Mouse (Mus musculus) olfactory bulb, adult 2 months (tissue): ENCODE data around the gene Pim3. TPM values are rescaled to one million over a fixed set of nuclear protein-coding genes. Genes with fewer than 3 reads are reported as not detected.

Experiments
- H3K27ac ChIP-seq: fragments of 200-500 bp; 2 replicates; pipeline ENCODE4 v1.5.1; 2012; ENCODE audit warnings: low read depth, low read length; ENCODE audit not compliant: insufficient read depth
- H3K4me1 ChIP-seq: fragments of 200-500 bp; 2 replicates; pipeline ENCODE4 v1.6.1; 2012; ENCODE audit warnings: low read length; ENCODE audit not compliant: control insufficient read depth, insufficient read depth
- H3K4me3 ChIP-seq: fragments of 200-500 bp; 2 replicates; pipeline ENCODE4 v1.5.1; 2012; ENCODE audit warnings: mild to moderate bottlenecking, low read depth, low read length, moderate library complexity; ENCODE audit not compliant: insufficient read depth
- CTCF ChIP-seq: fragments of 200-500 bp; IDR thresholded peaks from 2 replicates; pipeline ENCODE4 v1.5.1; 2012; ENCODE audit warnings: low read depth, mild to moderate bottlenecking, low read length, moderate library complexity; ENCODE audit not compliant: insufficient read depth
- POLR2A ChIP-seq: fragments of 200-500 bp; IDR thresholded peaks from 2 replicates; pipeline ENCODE4 v1.6.1; 2012; ENCODE audit warnings: mild to moderate bottlenecking, low read depth, low read length, moderate library complexity; ENCODE audit not compliant: insufficient read depth
- WGBS: fragments of 180-500 bp; shearing (Covaris S2); methylation state at CpG from one replicate; pipeline ENCODE4 v1.1.7; 2018; 5-methylcytosine and 5-hydroxymethylcytosine counted together
- polyA plus RNA-seq: library from polyadenylated mRNA; stranded (reverse); fragments of >200 nt; gene quantifications from 2 replicates; pipeline ENCODE4 v1.2.4, GENCODE M21; 2012; ENCODE audit warnings: low replicate concordance; ENCODE audit not compliant: missing spikeins, insufficient read depth, insufficient read length

Pim3 gene
- polyA plus RNA-seq, 1 experiment: not detected

DNA sequence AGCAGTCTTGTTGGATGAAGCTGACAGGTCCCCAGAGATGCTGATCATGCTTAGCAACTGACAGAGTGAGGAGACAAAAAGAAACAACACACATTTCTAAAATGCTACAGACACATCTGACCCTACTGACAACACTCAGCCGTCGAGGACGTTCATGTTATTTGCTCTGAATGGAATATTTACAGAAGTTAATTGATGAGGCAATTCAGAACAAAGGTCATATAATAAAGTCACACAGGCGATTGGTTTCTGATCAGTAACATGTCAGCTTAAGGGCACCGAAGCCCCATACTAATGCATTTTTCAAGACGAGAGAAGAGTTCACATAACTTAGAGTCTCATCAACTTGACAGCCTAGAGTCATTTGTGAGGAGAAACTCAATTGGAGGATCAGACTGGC is 33.9 kb downstream of the Pim3 start:
- peaks cover 5% of the 10 kb centered on the region for H3K4me1 ChIP-seq
- no peak overlapping the region for H3K4me3 ChIP-seq
- no peak overlapping the region for H3K27ac ChIP-seq
- 88% methylated on average over 6 of the region's 6 CpGs for WGBS
- TF ChIP-seq POLR2A (no peak), CTCF (no peak)

DNA sequence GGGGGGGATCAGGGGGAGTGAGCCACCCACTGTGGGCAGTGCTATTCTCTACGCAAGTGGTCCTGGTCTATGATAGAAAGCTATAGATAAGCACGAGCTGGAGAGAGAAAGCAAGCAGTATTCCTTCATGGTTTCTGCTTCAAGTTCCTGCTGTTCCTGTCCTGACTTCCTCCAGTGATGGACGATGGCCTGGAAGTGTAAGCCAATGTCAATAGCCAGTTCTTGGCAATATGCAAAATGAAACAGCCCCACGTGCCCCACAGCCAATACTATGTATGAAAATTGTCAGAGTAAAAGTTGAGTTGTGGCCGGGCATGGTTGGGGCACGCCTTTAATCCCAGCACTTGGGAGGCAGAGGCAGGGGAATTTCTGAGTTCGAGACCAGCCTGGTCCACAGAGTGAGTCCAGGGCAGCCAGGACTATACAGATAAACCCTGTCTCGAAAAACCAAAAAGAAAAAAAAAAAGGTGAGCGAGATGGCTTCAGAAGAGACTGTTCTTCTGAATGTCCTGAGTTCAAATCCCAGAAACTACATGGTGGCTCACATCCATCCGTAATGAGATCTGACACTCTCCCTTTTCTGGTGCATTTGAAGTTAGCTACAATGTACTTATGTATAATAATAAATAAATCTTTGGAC is 34.5 kb downstream of the Pim3 start:
- 91% methylated on average over 10 of the region's 10 CpGs for WGBS
- Histone ChIP-seq H3K4me1 (no peaks in the 10 kb centered on the region), H3K4me3 (no peak overlapping the region), H3K27ac (no peak overlapping the region)
- TF ChIP-seq POLR2A: no peak
- no peak for TF ChIP-seq CTCF

DNA sequence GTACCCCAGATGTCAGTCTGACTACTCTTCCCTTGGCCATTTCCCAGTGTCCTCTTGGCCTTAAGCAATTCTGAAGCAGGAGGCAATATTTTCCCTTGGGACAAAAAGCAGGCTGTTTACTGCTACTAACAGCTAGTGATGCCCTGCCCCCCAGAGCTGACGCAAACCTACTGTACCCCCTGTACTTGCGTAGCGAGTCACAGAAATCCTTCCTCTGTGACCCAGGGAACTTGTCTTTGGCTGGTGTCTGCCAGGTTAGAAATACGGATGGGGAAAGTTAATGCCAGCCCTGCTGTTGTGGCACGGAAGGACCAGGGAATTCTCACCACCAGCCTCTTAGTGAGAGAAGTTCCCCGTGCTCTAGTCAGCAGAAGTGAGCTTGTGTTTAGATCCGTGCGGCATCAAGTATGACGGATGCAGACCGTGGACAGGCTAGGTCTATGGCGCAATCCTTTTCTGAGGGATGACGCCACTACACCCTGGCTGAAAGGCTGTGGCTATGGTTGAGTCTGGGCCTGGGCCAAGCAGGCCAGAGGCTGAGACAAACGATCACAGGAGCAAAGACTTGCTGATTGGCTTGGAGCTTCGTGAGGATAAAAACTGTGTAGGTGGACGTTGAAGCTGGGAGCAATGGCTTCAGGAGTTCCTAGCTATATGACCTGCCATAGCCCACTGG is 40.4 kb downstream of the Pim3 start:
- no peaks in the 10 kb centered on the region for H3K4me1 ChIP-seq
- H3K27ac ChIP-seq: no peak overlapping the region
- 90% methylated on average over 15 of the region's 15 CpGs for WGBS
- no peak overlapping the region for H3K4me3 ChIP-seq
- TF ChIP-seq CTCF: no peak
- TF ChIP-seq POLR2A: no peak

DNA sequence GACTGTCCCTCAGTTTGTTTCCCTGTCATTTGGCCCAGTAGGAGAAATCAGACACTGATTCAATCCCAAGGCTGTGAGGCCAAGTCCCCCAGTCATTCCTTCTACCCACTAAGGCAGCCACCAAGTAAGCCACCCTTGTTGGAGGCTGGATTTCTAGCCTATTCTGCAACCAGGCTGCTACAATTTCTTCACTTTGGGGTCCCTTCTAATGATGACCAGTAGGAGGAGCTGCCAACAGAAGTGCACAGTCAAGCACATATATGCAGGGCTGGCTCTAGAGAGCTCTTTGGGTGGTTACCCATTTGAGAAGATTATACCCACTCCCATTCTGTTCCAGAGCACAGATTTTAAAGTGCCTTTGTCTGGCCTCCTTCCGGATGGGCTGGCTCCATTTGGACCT is 41.1 kb downstream of the Pim3 start:
- 93% methylated on average over 1 of the region's 1 CpGs for WGBS
- no peak for TF ChIP-seq POLR2A
- TF ChIP-seq CTCF: no peak
- H3K27ac ChIP-seq: no peak overlapping the region
- H3K4me1 ChIP-seq: no peaks in the 10 kb centered on the region
- H3K4me3 ChIP-seq: no peak overlapping the region

DNA sequence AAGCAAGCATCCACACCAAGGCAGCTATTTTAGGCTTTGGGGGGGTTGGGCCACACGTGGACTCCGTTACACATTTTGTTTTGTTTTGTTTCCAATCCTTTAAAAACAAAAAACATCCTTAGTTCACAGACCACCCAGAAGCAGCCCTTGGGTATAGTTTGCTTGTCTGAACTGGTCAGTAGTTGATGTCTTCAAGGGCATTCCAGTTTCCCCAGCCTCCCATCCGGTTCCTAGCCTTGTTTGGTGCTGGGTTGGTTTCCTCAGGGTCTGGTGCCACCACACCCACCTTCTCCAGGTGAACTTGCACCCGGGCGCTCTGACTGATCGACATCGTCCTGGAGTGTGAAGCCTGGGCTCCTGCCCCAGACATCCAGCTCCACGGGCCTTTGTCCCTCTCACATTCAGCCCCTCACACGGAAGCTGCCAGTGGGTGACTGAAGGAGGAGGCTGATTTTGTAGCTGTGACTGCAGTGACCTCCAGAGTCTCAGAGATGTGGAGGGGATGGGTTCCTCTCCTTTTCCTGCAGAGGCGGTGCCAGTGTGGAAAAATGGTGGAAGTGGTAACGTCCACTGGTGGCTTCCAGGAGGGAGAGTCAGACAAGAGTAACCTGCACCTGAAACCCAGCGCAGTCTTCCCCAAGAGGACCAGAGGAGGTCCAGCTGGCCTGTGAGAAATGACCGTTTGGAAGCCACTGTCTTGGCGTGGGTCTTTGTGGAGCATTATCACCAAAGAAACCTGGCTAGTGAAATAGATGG is 42.2 kb downstream of the Pim3 start:
- no peak for TF ChIP-seq POLR2A
- no peak for TF ChIP-seq CTCF

DNA sequence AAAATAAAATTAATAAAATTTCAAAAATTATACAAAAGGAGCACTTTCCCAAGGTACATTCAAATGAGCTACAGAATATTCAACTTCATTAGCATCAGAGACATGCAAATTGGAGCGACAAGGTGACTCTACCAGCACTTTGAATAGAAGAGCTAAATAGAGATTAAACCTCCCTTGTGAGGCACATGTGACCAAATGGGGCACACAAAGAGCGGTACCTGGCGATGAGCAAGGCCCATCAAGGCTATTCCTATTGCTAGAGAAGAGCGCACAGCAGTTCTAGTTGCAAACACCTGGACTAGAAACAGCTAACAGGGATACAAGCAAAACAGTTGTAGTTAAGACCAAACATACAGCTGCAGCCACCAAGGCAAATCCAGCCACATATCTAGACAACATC is 44.4 kb downstream of the Pim3 start:
- Histone ChIP-seq H3K27ac (no peak overlapping the region), H3K4me1 (no peaks in the 10 kb centered on the region), H3K4me3 (no peak overlapping the region)
- 85% methylated on average over 4 of the region's 4 CpGs for WGBS
- TF ChIP-seq POLR2A: no peak
- TF ChIP-seq CTCF: no peak

More for the DNA sequence above, 42.2 kb downstream of the Pim3 start:
- H3K27ac ChIP-seq: no peak overlapping the region
- WGBS: 84% methylated on average over 14 of the region's 14 CpGs
- H3K4me1 ChIP-seq: no peaks in the 10 kb centered on the region
- H3K4me3 ChIP-seq: no peak overlapping the region

DNA sequence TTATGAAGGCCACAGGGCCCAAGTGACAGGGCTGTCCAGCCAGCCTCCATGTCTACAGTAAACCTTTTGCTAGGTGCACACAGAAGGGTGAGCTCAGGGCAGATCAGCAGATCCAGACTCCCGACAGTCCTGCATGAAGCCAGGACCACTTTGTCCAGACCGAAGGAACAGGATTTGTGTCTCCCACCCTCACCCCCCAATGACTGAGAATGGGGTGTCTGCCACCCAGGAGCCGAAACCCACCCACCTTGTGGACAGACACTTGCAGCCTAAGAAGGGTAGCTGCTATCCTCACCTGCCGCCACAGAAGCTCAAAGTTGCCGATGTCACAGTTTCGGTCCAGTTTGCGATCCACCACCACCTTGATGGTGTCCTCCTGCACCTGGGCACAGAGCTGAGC is 53.1 kb downstream of the Pim3 start:
- TF ChIP-seq CTCF (no peak), POLR2A (no peak)
- peaks cover 12% of the 10 kb centered on the region for H3K4me1 ChIP-seq
- H3K4me3 ChIP-seq: no peak overlapping the region
- H3K27ac ChIP-seq: no peak overlapping the region
- 97% methylated on average over 7 of the region's 7 CpGs for WGBS

Other genes with a start within 250 kb of the Pim3 start
- gene Brd1, start 128.0 kb upstream of the Pim3 start, polyA plus RNA-seq: 206 TPM in 1 of 2 replicates, not detected in the other
- not detected in 2 replicates for gene Zbed4, start 110.5 kb upstream of the Pim3 start, polyA plus RNA-seq
- not detected in 2 replicates for gene Alg12, start 42.9 kb upstream of the Pim3 start, polyA plus RNA-seq
- gene Creld2, start 42.5 kb upstream of the Pim3 start, polyA plus RNA-seq: not detected in 2 replicates
- not detected in 2 replicates for gene Ttll8, start 92.2 kb downstream of the Pim3 start, polyA plus RNA-seq
- not detected in 2 replicates for gene Mlc1, start 116.8 kb downstream of the Pim3 start, polyA plus RNA-seq
- gene Mov10l1, start 120.7 kb downstream of the Pim3 start, polyA plus RNA-seq: not detected in 2 replicates
- gene Panx2, start 197.5 kb downstream of the Pim3 start, polyA plus RNA-seq: not detected in 2 replicates
- gene Trabd, start 212.9 kb downstream of the Pim3 start, polyA plus RNA-seq: not detected in 2 replicates
- gene Selenoo, start 226.9 kb downstream of the Pim3 start, polyA plus RNA-seq: not detected in 2 replicates